8 mouse cellular contexts compared by ENCODE assay signal in the genomic region with DNA sequence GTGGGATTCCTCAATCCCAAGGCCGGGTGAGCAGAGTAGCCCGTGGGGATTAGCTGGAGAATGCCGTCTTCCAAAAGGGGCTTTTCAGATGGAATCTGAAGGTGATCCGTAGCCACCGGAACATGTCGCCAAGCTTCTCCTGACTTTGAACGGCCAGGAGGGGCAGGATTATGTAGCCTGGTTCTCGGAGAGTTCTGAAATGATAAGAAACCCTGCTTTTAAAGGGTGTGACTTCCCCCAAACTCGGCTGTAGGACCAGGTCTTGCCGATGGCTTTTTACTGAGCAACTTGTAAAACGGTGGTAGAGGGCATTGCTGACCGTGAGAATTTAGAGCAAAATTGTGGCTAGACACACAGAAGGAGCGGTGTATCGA. TPM values are rescaled to one million over a fixed set of nuclear protein-coding genes. Genes with fewer than 3 reads are reported as not detected.
A peak's percentile ranks its signal among the peaks of the same experiment; 100 is the strongest.
DNase-seq lines count a peak whose midpoint lies in the region; ATAC-seq and TF ChIP-seq lines count a peak whose summit lies in the region.

No protein-coding gene starts in this region.

- ATAC-seq in kidney, embryonic 14.5 days (ENCODE audit: low FRiP score, low TSS enrichment), result no peak
- no peak for ATAC-seq in hindbrain, embryonic 14.5 days (ENCODE audit: low FRiP score)
- ATAC-seq in midbrain, embryonic 15.5 days (replicated peaks), result no peak

- no peak for TF ChIP-seq CTCF in cortical plate, adult 2 months (IDR thresholded peaks at IDR 0.05; ENCODE audit: extremely low read depth, insufficient read depth, low read length)

- peaks cover 15% of the 10 kb centered on the region for H3K27me3 ChIP-seq in kidney, embryonic 14.5 days (ENCODE audit: control insufficient read depth, insufficient read depth, low read length)
- H3K27me3 ChIP-seq in hindbrain, embryonic 14.5 days (ENCODE audit: control insufficient read depth, insufficient read depth, low read length), result no peaks in the 10 kb centered on the region
- H3K27me3 ChIP-seq in midbrain, embryonic 15.5 days (replicated peaks), result 0 out of 2 replicates have a peak, but pooled peaks cover 3% of the 10 kb centered on the region

- no peak for TF ChIP-seq POLR2A in cortical plate, adult 2 months (IDR thresholded peaks at IDR 0.05; ENCODE audit: extremely low read depth, insufficient read depth, low read length)

- H3K9ac ChIP-seq in kidney, embryonic 14.5 days (ENCODE audit: low read depth, low read length), result peak overlapping the region; percentile 75
- peak overlapping the region; percentile 83 for H3K9ac ChIP-seq in hindbrain, embryonic 14.5 days
- H3K9ac ChIP-seq in midbrain, embryonic 15.5 days, result peak overlapping the region; percentile 83

- H3K36me3 ChIP-seq in kidney, embryonic 14.5 days (ENCODE audit: control insufficient read depth, insufficient read depth, low read length), result no peaks in the 10 kb centered on the region
- H3K36me3 ChIP-seq in hindbrain, embryonic 14.5 days (replicated peaks; ENCODE audit: control insufficient read depth, insufficient read depth), result no peaks in the 10 kb centered on the region
- no peaks in the 10 kb centered on the region for H3K36me3 ChIP-seq in midbrain, embryonic 15.5 days (replicated peaks)

- no peak overlapping the region for H3K27ac ChIP-seq in kidney, embryonic 14.5 days (ENCODE audit: low read depth, low read length)
- no peak overlapping the region for H3K27ac ChIP-seq in cortical plate, adult 2 months (ENCODE audit: insufficient read depth, low read length)
- peak overlapping the region; percentile 32; the same call in 1 of the 2 replicates for H3K27ac ChIP-seq in hindbrain, embryonic 14.5 days
- 0 out of 2 replicates have a peak overlapping the region, but pooled peaks have one; percentile 96 for H3K27ac ChIP-seq in midbrain, embryonic 15.5 days

- H3K4me1 ChIP-seq in kidney, embryonic 14.5 days (ENCODE audit: control insufficient read depth, insufficient read depth, low read length), result peaks cover 14% of the 10 kb centered on the region
- no peaks in the 10 kb centered on the region for H3K4me1 ChIP-seq in cortical plate, adult 2 months (ENCODE audit: control insufficient read depth, insufficient read depth, low read length)
- H3K4me1 ChIP-seq in hindbrain, embryonic 14.5 days (replicated peaks; ENCODE audit: control insufficient read depth, insufficient read depth, low read length), result peaks cover 14% of the 10 kb centered on the region
- H3K4me1 ChIP-seq in midbrain, embryonic 15.5 days, result peaks cover 23% of the 10 kb centered on the region

- peak overlapping the region; percentile 70 for H3K4me3 ChIP-seq in kidney, embryonic 14.5 days (ENCODE audit: low read length)
- peak overlapping the region; percentile 40 for H3K4me3 ChIP-seq in cortical plate, adult 2 months (ENCODE audit: insufficient read depth, low read length)
- peak overlapping the region; percentile 89 for H3K4me3 ChIP-seq in hindbrain, embryonic 14.5 days (replicated peaks; ENCODE audit: low read length)
- H3K4me3 ChIP-seq in midbrain, embryonic 15.5 days, result peak overlapping the region; percentile 82

- 3% methylated on average over 14 of the region's 14 CpGs for WGBS in kidney, embryonic 14.5 days
- 5% methylated on average over 14 of the region's 14 CpGs for WGBS in hindbrain, embryonic 14.5 days
- 3% methylated on average over 14 of the region's 14 CpGs for WGBS in midbrain, embryonic 15.5 days

- peak overlapping the region; percentile 90 for H3K4me2 ChIP-seq in kidney, embryonic 14.5 days (replicated peaks; ENCODE audit: low read depth, low read length)
- H3K4me2 ChIP-seq in hindbrain, embryonic 14.5 days (replicated peaks), result peak overlapping the region; percentile 88
- peak overlapping the region; percentile 79 for H3K4me2 ChIP-seq in midbrain, embryonic 15.5 days

- H3K9me3 ChIP-seq in kidney, embryonic 14.5 days (ENCODE audit: control insufficient read depth, low read length), result no peaks in the 10 kb centered on the region
- no peaks in the 10 kb centered on the region for H3K9me3 ChIP-seq in hindbrain, embryonic 14.5 days (ENCODE audit: control insufficient read depth, low read length)
- no peaks in the 10 kb centered on the region for H3K9me3 ChIP-seq in midbrain, embryonic 15.5 days

- no peak for DNase-seq in kidney, adult 9 months
- DNase-seq in hindbrain, embryonic 14.5 days (ENCODE audit: low spot score), result no peak
- DNase-seq in T-cell, adult 2 months (ENCODE audit: low spot score), result no peak
- DNase-seq in thymus, postnatal 4 days, result no peak
- no peak for DNase-seq in adrenal gland, adult 18-20 months (ENCODE audit: low spot score in 2 of 2)

RNA-seq across cellular contexts. Expression of gene Pard6b, which starts 1.1 kb away (rescaled TPM):
- 9.7 and 22.0 TPM in 2 replicates for polyA plus RNA-seq in kidney, embryonic 14.5 days (2014; fragmentation: Nextera tagmentation; extraction: Ambion mirVana)
- polyA plus RNA-seq in cortical plate, adult 2 months (2012; rRNA removed), result 3.3 and 3.6 TPM in 2 replicates
- 9.5 and 10.0 TPM in 2 replicates for polyA plus RNA-seq in hindbrain, embryonic 14.5 days (2014; fragmentation: Nextera tagmentation; extraction: Ambion mirVana)
- 7.5 TPM in 2 replicates for polyA plus RNA-seq in midbrain, embryonic 15.5 days (2015; fragmentation: Nextera tagmentation; extraction: Ambion mirVana)
- total RNA-seq in adrenal gland, adult 18-20 months (2021), result 1 to 10 TPM; 1.2 to 1.6 TPM

Comparison
In these comparisons a context has a peak if more than half of its experiments do, and no peak if none do; other contexts are left out.
1. H3K27ac ChIP-seq: peak in hindbrain, embryonic 14.5 days (single experiment) and midbrain, embryonic 15.5 days (single experiment); none in kidney, embryonic 14.5 days (single experiment) and cortical plate, adult 2 months (single experiment).
2. Peak in every context shown above with its lines, with median percentiles within 50 percentile points of each other: H3K4me2 ChIP-seq, H3K4me3 ChIP-seq and H3K9ac ChIP-seq.